Mouse (Mus musculus) ovary, postnatal 10 days (tissue): ENCODE data around the gene Aqp11.
A peak's percentile ranks its signal among the peaks of the same experiment; 100 is the strongest.

Source experiments
- DNase-seq: peaks from one replicate; pipeline ENCODE4 v3.0.0; 2022; ENCODE audit warnings: low spot score

The Aqp11 gene

GRCm38 (mm10) chr7:97747787-97748497, 9.9 kb upstream of the Aqp11 start:
- DNase-seq: peak; percentile 45

- no peak for DNase-seq
Observed at GRCm38 (mm10) chr7:97747176-97747707, 9.2 kb upstream of the Aqp11 start.

GRCm38 (mm10) chr7:97745299-97745698, 7.2 kb upstream of the Aqp11 start:
- no peak for DNase-seq

- no peak for DNase-seq
Observed at GRCm38 (mm10) chr7:97741756-97742291, 3.7 kb upstream of the Aqp11 start.

- DNase-seq: no peak
Observed at GRCm38 (mm10) chr7:97740948-97741347, 2.9 kb upstream of the Aqp11 start.

GRCm38 (mm10) chr7:97737256-97737637, 842 bp downstream of the Aqp11 start:
- DNase-seq: no peak

GRCm38 (mm10) chr7:97735886-97736420, 2.1 kb downstream of the Aqp11 start:
- DNase-seq: no peak

- no peak for DNase-seq
Observed at GRCm38 (mm10) chr7:97735021-97735420, 3.1 kb downstream of the Aqp11 start.

- no peak for DNase-seq
Observed at GRCm38 (mm10) chr7:97733606-97734005, 4.5 kb downstream of the Aqp11 start.

- no peak for DNase-seq
Observed at GRCm38 (mm10) chr7:97730427-97730826, 7.7 kb downstream of the Aqp11 start.

GRCm38 (mm10) chr7:97728666-97729614, 9.1 kb downstream of the Aqp11 start:
- no peak for DNase-seq

GRCm38 (mm10) chr7:97726778-97727177, 11.3 kb downstream of the Aqp11 start:
- no peak for DNase-seq

- no peak for DNase-seq
Observed at GRCm38 (mm10) chr7:97726080-97726479, 12.0 kb downstream of the Aqp11 start.

- no peak for DNase-seq
Observed at GRCm38 (mm10) chr7:97725401-97725800, 12.7 kb downstream of the Aqp11 start.

- no peak for DNase-seq
Observed at GRCm38 (mm10) chr7:97723646-97724538, 14.2 kb downstream of the Aqp11 start.

- no peak for DNase-seq
Observed at GRCm38 (mm10) chr7:97722278-97722918, 15.7 kb downstream of the Aqp11 start.

- no peak for DNase-seq
Observed at GRCm38 (mm10) chr7:97720109-97720508, 18.0 kb downstream of the Aqp11 start.

- no peak for DNase-seq
Observed at GRCm38 (mm10) chr7:97719078-97719477, 19.0 kb downstream of the Aqp11 start.

GRCm38 (mm10) chr7:97717326-97717725, 20.8 kb downstream of the Aqp11 start:
- no peak for DNase-seq

- no peak for DNase-seq
Observed at GRCm38 (mm10) chr7:97714651-97715050, 23.4 kb downstream of the Aqp11 start.

- no peak for DNase-seq
Observed at GRCm38 (mm10) chr7:97709204-97709603, 28.9 kb downstream of the Aqp11 start.
